Mouse (Mus musculus) brown adipose tissue, adult 24 weeks (tissue): ENCODE measurements around the gene Ndufb4. TPM values are rescaled to one million over a fixed set of nuclear protein-coding genes. Genes with fewer than 3 reads are reported as not detected.
"Not testable (repeated sequence)": the region's sequence is repeated elsewhere in the genome, so short reads cannot be mapped to it uniquely, and the experiment has no call there.

ENCODE experiments used
- H3K27ac ChIP-seq: fragments of 200-500 bp; replicated peaks from 2 replicates; pipeline ENCODE4 v1.5.1; 2012; ENCODE audit warnings: low read depth, mild to moderate bottlenecking, low read length
- H3K4me1 ChIP-seq: fragments of 200-500 bp; 2 replicates; pipeline ENCODE4 v1.6.1; 2012; ENCODE audit warnings: low read length, mixed read lengths; ENCODE audit not compliant: control insufficient read depth, insufficient read depth, insufficient read length
- H3K4me3 ChIP-seq: fragments of 200-500 bp; 2 replicates; pipeline ENCODE4 v1.5.1; 2012; ENCODE audit warnings: low read depth, mild to moderate bottlenecking, low read length, moderate library complexity; ENCODE audit not compliant: insufficient read depth
- polyA plus RNA-seq: library from polyadenylated mRNA; stranded (reverse); fragments of >200 nt; gene quantifications from 2 replicates; pipeline ENCODE4 v1.2.4, GENCODE M21; 2012; ENCODE audit not compliant: missing spikeins, insufficient read depth, insufficient read length

Ndufb4 gene
- 800 and 1,040 TPM in 2 replicates for polyA plus RNA-seq

- H3K27ac ChIP-seq, result peak within 1 kb of the TSS; percentile 89
- peaks cover 16% of the 10 kb centered on the region for H3K4me1 ChIP-seq
- H3K4me3 ChIP-seq, result peak within 1 kb of the TSS; percentile 93
These were observed at the start of gene Ndufb4 for GRCm38 (mm10) chr16:37653731-37654657. Gene Ndufb4, minus strand, starts transcription at chr16:37654453.

- Histone ChIP-seq H3K4me3 (no peak overlapping the region), H3K27ac (no peak overlapping the region), H3K4me1 (no peaks in the 10 kb centered on the region)
These were observed 49.6 kb upstream of the Ndufb4 start for GRCm38 (mm10) chr16:37703884-37704283.

- not testable (repeated sequence) for H3K4me1 ChIP-seq, H3K27ac ChIP-seq
These were observed 45.8 kb upstream of the Ndufb4 start for GRCm38 (mm10) chr16:37700071-37700470.

GRCm38 (mm10) chr16:37698767-37699166 lies 44.5 kb upstream of the Ndufb4 start:
- no peaks in the 10 kb centered on the region for H3K4me1 ChIP-seq
- no peak overlapping the region for H3K4me3 ChIP-seq
- no peak overlapping the region for H3K27ac ChIP-seq

More at GRCm38 (mm10) chr16:37700071-37700470, 45.8 kb upstream of the Ndufb4 start:
- H3K4me3 ChIP-seq, result not testable (repeated sequence)

- Histone ChIP-seq H3K4me3 (no peak overlapping the region), H3K27ac (no peak overlapping the region), H3K4me1 (no peaks in the 10 kb centered on the region)
These were observed 43.0 kb upstream of the Ndufb4 start for GRCm38 (mm10) chr16:37697271-37697670.

- Histone ChIP-seq H3K4me1 (peaks cover 3% of the 10 kb centered on the region), H3K27ac (no peak overlapping the region), H3K4me3 (no peak overlapping the region)
These were observed 36.9 kb upstream of the Ndufb4 start for GRCm38 (mm10) chr16:37690932-37691730.

GRCm38 (mm10) chr16:37690465-37690864 lies 36.2 kb upstream of the Ndufb4 start:
- peaks cover 3% of the 10 kb centered on the region for H3K4me1 ChIP-seq
- H3K27ac ChIP-seq, result no peak overlapping the region
- no peak overlapping the region for H3K4me3 ChIP-seq

GRCm38 (mm10) chr16:37689934-37690333 lies 35.7 kb upstream of the Ndufb4 start:
- Histone ChIP-seq H3K4me1 (peaks cover 3% of the 10 kb centered on the region), H3K4me3 (no peak overlapping the region), H3K27ac (no peak overlapping the region)

- no peak overlapping the region for H3K27ac ChIP-seq
- H3K4me1 ChIP-seq, result peaks cover 3% of the 10 kb centered on the region
- H3K4me3 ChIP-seq, result no peak overlapping the region
These were observed 35.1 kb upstream of the Ndufb4 start for GRCm38 (mm10) chr16:37689251-37689926.

GRCm38 (mm10) chr16:37688181-37688580 lies 33.9 kb upstream of the Ndufb4 start:
- Histone ChIP-seq H3K4me1 (peaks cover 11% of the 10 kb centered on the region), H3K4me3 (no peak overlapping the region), H3K27ac (no peak overlapping the region)

GRCm38 (mm10) chr16:37687301-37687980 lies 33.2 kb upstream of the Ndufb4 start:
- Histone ChIP-seq H3K4me3 (no peak overlapping the region), H3K4me1 (peaks cover 13% of the 10 kb centered on the region), H3K27ac (no peak overlapping the region)

- no peak overlapping the region for H3K27ac ChIP-seq
- H3K4me1 ChIP-seq, result peaks cover 13% of the 10 kb centered on the region
- H3K4me3 ChIP-seq, result no peak overlapping the region
These were observed 32.6 kb upstream of the Ndufb4 start for GRCm38 (mm10) chr16:37686834-37687233.

- H3K27ac ChIP-seq, result no peak overlapping the region
- H3K4me1 ChIP-seq, result peaks cover 13% of the 10 kb centered on the region
- no peak overlapping the region for H3K4me3 ChIP-seq
These were observed 31.8 kb upstream of the Ndufb4 start for GRCm38 (mm10) chr16:37685946-37686600.
